16 mouse cellular contexts compared by ENCODE assay signal in genomic region chr19:36377729-36378128, GRCm38 (mm10). TPM values are rescaled to one million over a fixed set of nuclear protein-coding genes. Genes with fewer than 3 reads are reported as not detected.
DNase-seq lines count a peak whose midpoint lies in the region; ATAC-seq and TF ChIP-seq lines count a peak whose summit lies in the region.
"Had no signal": no experiment of that assay in that cellular context is flagged by ENCODE, and none has a peak within 500 bp of the region (broad histone marks: within the 10 kb centered on the region; RNA-seq: fewer than 3 reads in every experiment).

No protein-coding gene starts in this region.

- TF ChIP-seq CTCF in hindbrain, postnatal 0 days (IDR thresholded peaks at IDR 0.05; ENCODE audit: low read depth): no peak

- no peak overlapping the region for H3K9ac ChIP-seq in hindbrain, embryonic 12.5 days
- no peak overlapping the region for H3K9ac ChIP-seq in hindbrain, postnatal 0 days (replicated peaks; ENCODE audit: low read length)
- H3K9ac ChIP-seq: limb, embryonic 13.5 days; liver, embryonic 14.5 days had no signal

- no peak overlapping the region for H3K4me3 ChIP-seq in hindbrain, embryonic 10.5 days
- H3K4me3 ChIP-seq in hindbrain, embryonic 12.5 days: no peak overlapping the region
- H3K4me3 ChIP-seq in hindbrain, postnatal 0 days (ENCODE audit: low read length): no peak overlapping the region
- H3K4me3 ChIP-seq: layer of hippocampus, adult 2 months; limb, embryonic 13.5 days had no signal

- H3K27me3 ChIP-seq in hindbrain, embryonic 10.5 days (ENCODE audit: insufficient read depth, poor library complexity, severe bottlenecking): peaks cover 10% of the 10 kb centered on the region; the same call in 1 of the 2 replicates
- H3K27me3 ChIP-seq in hindbrain, embryonic 12.5 days: no peaks in the 10 kb centered on the region
- no peaks in the 10 kb centered on the region for H3K27me3 ChIP-seq in hindbrain, postnatal 0 days (ENCODE audit: insufficient read depth, low read length)

- H3K27ac ChIP-seq in hindbrain, embryonic 10.5 days: no peak overlapping the region
- no peak overlapping the region for H3K27ac ChIP-seq in hindbrain, embryonic 12.5 days
- H3K27ac ChIP-seq in hindbrain, postnatal 0 days: no peak overlapping the region
- H3K27ac ChIP-seq: kidney, postnatal 0 days; layer of hippocampus, adult 2 months; limb, embryonic 13.5 days; liver, embryonic 14.5 days had no signal

- no peaks in the 10 kb centered on the region for H3K36me3 ChIP-seq in hindbrain, embryonic 10.5 days
- H3K36me3 ChIP-seq in hindbrain, embryonic 12.5 days: no peaks in the 10 kb centered on the region
- H3K36me3 ChIP-seq in hindbrain, postnatal 0 days (ENCODE audit: insufficient read depth, low read length): no peaks in the 10 kb centered on the region
- H3K36me3 ChIP-seq: limb, embryonic 13.5 days had no signal

- H3K4me1 ChIP-seq in hindbrain, embryonic 10.5 days (replicated peaks): peaks cover 9% of the 10 kb centered on the region
- H3K4me1 ChIP-seq in hindbrain, embryonic 12.5 days: no peaks in the 10 kb centered on the region
- no peaks in the 10 kb centered on the region for H3K4me1 ChIP-seq in hindbrain, postnatal 0 days (ENCODE audit: insufficient read depth, low read length)

- ATAC-seq in hindbrain, embryonic 12.5 days (ENCODE audit: low FRiP score): no peak
- peak; percentile 93 for ATAC-seq in hindbrain, postnatal 0 days
- ATAC-seq in megakaryocyte-erythroid progenitor cell, adult 5-6 weeks (replicated peaks; ENCODE audit: low FRiP score, low TSS enrichment, poor library complexity, severe bottlenecking): no peak
- ATAC-seq: lung, postnatal 0 days had no signal

- H3K9me3 ChIP-seq in hindbrain, embryonic 10.5 days: no peaks in the 10 kb centered on the region
- H3K9me3 ChIP-seq in hindbrain, embryonic 12.5 days (replicated peaks): no peaks in the 10 kb centered on the region
- H3K9me3 ChIP-seq in hindbrain, postnatal 0 days (ENCODE audit: low read length): no peaks in the 10 kb centered on the region
- H3K9me3 ChIP-seq: limb, embryonic 13.5 days had no signal

- DNase-seq in hindbrain, embryonic 10.5 days (ENCODE audit: low spot score): peak; percentile 15
- peak; percentile 21 for DNase-seq in retina, postnatal 1 day
- no peak for DNase-seq in retina, embryonic 14.5 days (ENCODE audit: low spot score)
- peak; percentile 42 for DNase-seq in hindbrain, postnatal 0 days (ENCODE audit: low spot score)
- no peak for DNase-seq in spleen, postnatal 4 days (ENCODE audit: low spot score in 2 of 2)
- DNase-seq: cerebellum, postnatal 14 days; embryo, embryonic 11 days; gastrocnemius, postnatal 25 days; thymus, postnatal 25 days had no signal

- H3K4me2 ChIP-seq in hindbrain, embryonic 12.5 days (replicated peaks): no peak overlapping the region
- H3K4me2 ChIP-seq in hindbrain, postnatal 0 days (ENCODE audit: low read depth, low read length): no peak overlapping the region
- H3K4me2 ChIP-seq: limb, embryonic 13.5 days had no signal

- WGBS in hindbrain, embryonic 10.5 days: 71% methylated on average over 7 of the region's 7 CpGs
- 73% methylated on average over 7 of the region's 7 CpGs for WGBS in hindbrain, embryonic 12.5 days
- WGBS in hindbrain, postnatal 0 days: 48% methylated on average over 7 of the region's 7 CpGs

RNA-seq across cellular contexts. Expression of gene Pcgf5, which starts 29.6 kb away (rescaled TPM):
- polyA plus RNA-seq in hindbrain, embryonic 10.5 days (2016; fragmentation: Nextera tagmentation; extraction: Ambion mirVana): 11.4 and 11.8 TPM in 2 replicates
- 9.8 and 10.1 TPM in 2 replicates for polyA plus RNA-seq in hindbrain, embryonic 12.5 days (2016; fragmentation: Nextera tagmentation; extraction: Ambion mirVana)
- total RNA-seq in hindbrain, postnatal 0 days (2014; rRNA removed): 2.9 and 8.5 TPM in 2 replicates
- 7.6 and 7.7 TPM in 2 replicates for polyA plus RNA-seq in hindbrain, postnatal 0 days (2015; fragmentation: Nextera tagmentation; extraction: Ambion mirVana)
- total RNA-seq in megakaryocyte-erythroid progenitor cell, adult 5-6 weeks (2014; fragmentation: Nextera tagmentation): 28.5 and 35.0 TPM in 2 replicates
- total RNA-seq in megakaryocyte-erythroid progenitor cell, adult 5-6 weeks (2017): 33.5 and 38.6 TPM in 2 replicates

Comparison
In these comparisons a context has a peak if more than half of its experiments do, and no peak if none do; other contexts are left out.
1. DNase-seq: peak in hindbrain, embryonic 10.5 days (single experiment), retina, postnatal 1 day (single experiment) and hindbrain, postnatal 0 days (single experiment); none in retina, embryonic 14.5 days (single experiment) and spleen, postnatal 4 days (0 of 2).